Mouse (Mus musculus) stomach, postnatal 0 days (tissue): ENCODE measurements around the gene Olfr1344. TPM values are rescaled to one million over a fixed set of nuclear protein-coding genes. Genes with fewer than 3 reads are reported as not detected.
"Not testable (repeated sequence)": the region's sequence is repeated elsewhere in the genome, so short reads cannot be mapped to it uniquely, and the experiment has no call there.

Experiments used
- ATAC-seq: fragments of 200-750 bp; cut with Nextera tagmentation; 2 replicates; pipeline ENCODE4 v1.8.0; 2017; ENCODE audit not compliant: low FRiP score, low TSS enrichment
- DNase-seq: peaks from one replicate; pipeline ENCODE4 v3.0.0-alpha.2; 2016; ENCODE audit warnings: low spot score
- H3K27ac ChIP-seq: fragments of 300-500 bp; sonication (generic); replicated peaks from 2 replicates; pipeline ENCODE4 v1.5.1; 2014; ENCODE audit warnings: mild to moderate bottlenecking, control low read depth
- H3K27me3 ChIP-seq: fragments of 300-500 bp; sonication (generic); 2 replicates; pipeline ENCODE4 v1.6.1; 2014; ENCODE audit warnings: low read length; ENCODE audit not compliant: control insufficient read depth, insufficient read depth
- H3K36me3 ChIP-seq: fragments of 300-500 bp; sonication (generic); 2 replicates; pipeline ENCODE4 v1.6.1; 2014; ENCODE audit warnings: low read length, mixed read lengths; ENCODE audit not compliant: control insufficient read depth, insufficient read depth
- H3K4me1 ChIP-seq: fragments of 300-500 bp; sonication (generic); replicated peaks from 2 replicates; pipeline ENCODE4 v1.6.1; 2014; ENCODE audit warnings: antibody characterized with exemption; ENCODE audit not compliant: control insufficient read depth, insufficient read depth
- H3K4me2 ChIP-seq: fragments of 300-500 bp; sonication (generic); replicated peaks from 2 replicates; pipeline ENCODE4 v1.6.1; 2014; ENCODE audit warnings: low read depth, mild to moderate bottlenecking, control low read depth, moderate library complexity
- H3K4me3 ChIP-seq: fragments of 300-500 bp; sonication (generic); 2 replicates; pipeline ENCODE4 v1.5.1; 2014; ENCODE audit warnings: low read depth, low read length, control low read depth
- H3K9ac ChIP-seq: fragments of 300-500 bp; sonication (generic); 2 replicates; pipeline ENCODE4 v1.6.1; 2014; ENCODE audit warnings: mild to moderate bottlenecking, low read length, control low read depth, mixed read lengths
- H3K9me3 ChIP-seq: fragments of 300-500 bp; sonication (generic); 2 replicates; pipeline ENCODE4 v1.6.1; 2016; ENCODE audit warnings: low read length; ENCODE audit not compliant: control insufficient read depth
- CTCF ChIP-seq: IDR thresholded peaks from 2 replicates; pipeline ENCODE4 v1.5.1; 2016; ENCODE audit warnings: antibody characterized with exemption, low read depth, mild to moderate bottlenecking, moderate library complexity
- EP300 ChIP-seq: optimal IDR thresholded peaks from 2 replicates; pipeline ENCODE3; 2016; ENCODE audit warnings: antibody characterized with exemption
- WGBS: fragments of 180-500 bp; shearing (Covaris S2); extraction: QIAGEN DNeasy Blood & Tissue Kit; methylation state at CpG from one replicate; pipeline ENCODE4 v1.1.7; 2014; 5-methylcytosine and 5-hydroxymethylcytosine counted together
- polyA plus RNA-seq: library from polyadenylated mRNA; unstranded; fragments of >200 nt; fragmentation: Nextera tagmentation; extraction: Ambion mirVana; gene quantifications from 2 replicates; pipeline ENCODE4 v1.2.1, GENCODE M21; 2015

Gene Olfr1344
- polyA plus RNA-seq, 1 experiment from 2014 or later, result not detected

- 82% methylated on average over 5 of the region's 5 CpGs for WGBS
- TF ChIP-seq CTCF, result no peak
- no peak for TF ChIP-seq EP300
- no peak for ATAC-seq
These were observed 9.3 kb downstream of the Olfr1344 start for GRCm38 (mm10) chr7:6447771-6448170.

GRCm38 (mm10) chr7:6455868-6456267 is 17.4 kb downstream of the Olfr1344 start, which contains the start of gene Olfr1336:
TSS of gene Olfr1336 (plus strand) at chr7:6456168.
- no peaks in the 10 kb centered on the region for H3K9me3 ChIP-seq
- no peak within 1 kb of the TSS for H3K4me3 ChIP-seq

More at GRCm38 (mm10) chr7:6447771-6448170, 9.3 kb downstream of the Olfr1344 start:
- Histone ChIP-seq H3K9ac (no peak overlapping the region), H3K36me3 (no peaks in the 10 kb centered on the region), H3K9me3 (no peaks in the 10 kb centered on the region), H3K4me2 (no peak overlapping the region), H3K4me3 (no peak overlapping the region), H3K27ac (no peak overlapping the region), H3K4me1 (no peaks in the 10 kb centered on the region), H3K27me3 (no peaks in the 10 kb centered on the region)
- no peak for DNase-seq

GRCm38 (mm10) chr7:6456399-6456798 is 17.9 kb downstream of the Olfr1344 start:
- DNase-seq, result no peak
- ATAC-seq, result no peak
- TF ChIP-seq EP300, result no peak
- TF ChIP-seq CTCF, result no peak

More at GRCm38 (mm10) chr7:6455868-6456267, 17.4 kb downstream of the Olfr1344 start, which contains the start of gene Olfr1336:
- H3K36me3 ChIP-seq, result no peaks in the 10 kb centered on the region
- DNase-seq (no peak), ATAC-seq (no peak)
- H3K4me1 ChIP-seq, result no peaks in the 10 kb centered on the region
- no peak for TF ChIP-seq CTCF
- no peak for TF ChIP-seq EP300
- no peak within 1 kb of the TSS for H3K9ac ChIP-seq
- no peak within 1 kb of the TSS for H3K27ac ChIP-seq
- no peak within 1 kb of the TSS for H3K4me2 ChIP-seq
- no peaks in the 10 kb centered on the region for H3K27me3 ChIP-seq

GRCm38 (mm10) chr7:6466951-6467350 is 28.5 kb downstream of the Olfr1344 start, which contains the start of gene Olfr1346:
TSS of gene Olfr1346 (plus strand) at chr7:6467101.
- no peak within 1 kb of the TSS for H3K4me2 ChIP-seq
- TF ChIP-seq CTCF, result no peak
- no peak for TF ChIP-seq EP300
- H3K9me3 ChIP-seq, result no peaks in the 10 kb centered on the region
- H3K9ac ChIP-seq, result no peak within 1 kb of the TSS
- no peaks in the 10 kb centered on the region for H3K36me3 ChIP-seq
- H3K4me3 ChIP-seq, result no peak within 1 kb of the TSS
- ATAC-seq, result no peak
- no peaks in the 10 kb centered on the region for H3K27me3 ChIP-seq
- no peak for DNase-seq
- H3K27ac ChIP-seq, result no peak within 1 kb of the TSS
- no peaks in the 10 kb centered on the region for H3K4me1 ChIP-seq

More at GRCm38 (mm10) chr7:6456399-6456798, 17.9 kb downstream of the Olfr1344 start:
- H3K4me3 ChIP-seq, result no peak overlapping the region
- H3K9ac ChIP-seq, result no peak overlapping the region
- H3K9me3 ChIP-seq, result no peaks in the 10 kb centered on the region
- H3K4me2 ChIP-seq, result no peak overlapping the region
- H3K4me1 ChIP-seq, result no peaks in the 10 kb centered on the region
- no peak overlapping the region for H3K27ac ChIP-seq
- WGBS, result 41% methylated on average over 3 of the region's 3 CpGs
- H3K27me3 ChIP-seq, result no peaks in the 10 kb centered on the region
- H3K36me3 ChIP-seq, result no peaks in the 10 kb centered on the region

- not testable (repeated sequence) for H3K9me3 ChIP-seq, ATAC-seq, H3K4me3 ChIP-seq, H3K27me3 ChIP-seq, H3K9ac ChIP-seq, H3K4me1 ChIP-seq, H3K36me3 ChIP-seq, H3K27ac ChIP-seq, H3K4me2 ChIP-seq, DNase-seq
- 48% methylated on average over 2 of the region's 2 CpGs for WGBS
These were observed 39.1 kb downstream of the Olfr1344 start for GRCm38 (mm10) chr7:6477633-6478032.

GRCm38 (mm10) chr7:6486841-6487240 is 48.4 kb downstream of the Olfr1344 start, which contains the start of gene Olfr5:
TSS of gene Olfr5 (minus strand) at chr7:6486941.
- TF ChIP-seq CTCF (no peak), EP300 (no peak)
- no peak for DNase-seq
- WGBS, result 14% methylated on average over 2 of the region's 2 CpGs

More at GRCm38 (mm10) chr7:6486841-6487240, 48.4 kb downstream of the Olfr1344 start, which contains the start of gene Olfr5:
- H3K27ac ChIP-seq, result no peak within 1 kb of the TSS
- H3K4me1 ChIP-seq, result no peaks in the 10 kb centered on the region
- no peaks in the 10 kb centered on the region for H3K9me3 ChIP-seq
- ATAC-seq, result no peak
- H3K4me3 ChIP-seq, result no peak within 1 kb of the TSS
- no peak within 1 kb of the TSS for H3K4me2 ChIP-seq
- H3K36me3 ChIP-seq, result no peaks in the 10 kb centered on the region
- H3K9ac ChIP-seq, result no peak within 1 kb of the TSS
- H3K27me3 ChIP-seq, result no peaks in the 10 kb centered on the region

Other genes with a start within 250 kb of the Olfr1344 start
- not detected in 2 replicates for gene Galp, start 241.6 kb upstream of the Olfr1344 start, polyA plus RNA-seq
- not detected in 2 replicates for gene Zscan5b, start 216.4 kb upstream of the Olfr1344 start, polyA plus RNA-seq
- gene Epp13, start 186.0 kb upstream of the Olfr1344 start, polyA plus RNA-seq, result not detected in 2 replicates
- 5.2 and 5.4 TPM in 2 replicates for gene Zfp667, start 152.1 kb upstream of the Olfr1344 start, polyA plus RNA-seq
- 1.9 and 2.0 TPM in 2 replicates for gene Zfp583, start 107.4 kb upstream of the Olfr1344 start, polyA plus RNA-seq
- gene Gm3854, start 94.9 kb upstream of the Olfr1344 start, polyA plus RNA-seq, result 0.35 and 0.41 TPM in 2 replicates
- gene Zfp78, start 75.4 kb upstream of the Olfr1344 start, polyA plus RNA-seq, result 1.0 and 1.9 TPM in 2 replicates
- gene Zfp28, start 55.4 kb upstream of the Olfr1344 start, polyA plus RNA-seq, result 2.4 and 2.6 TPM in 2 replicates
- gene Smim17, start 40.0 kb upstream of the Olfr1344 start, polyA plus RNA-seq, result 0.02 and 0.10 TPM in 2 replicates
- gene Gm20715, start 28.4 kb upstream of the Olfr1344 start, polyA plus RNA-seq, result not detected in 2 replicates
- not detected in 2 replicates for gene Olfr1336, start 17.5 kb downstream of the Olfr1344 start, polyA plus RNA-seq
- gene Olfr1346, start 28.4 kb downstream of the Olfr1344 start, polyA plus RNA-seq, result not detected in 2 replicates
- not detected in 2 replicates for gene Olfr5, start 48.3 kb downstream of the Olfr1344 start, polyA plus RNA-seq
- not detected in 2 replicates for gene Olfr1347, start 61.1 kb downstream of the Olfr1344 start, polyA plus RNA-seq
- not detected in 2 replicates for gene Olfr1348, start 70.1 kb downstream of the Olfr1344 start, polyA plus RNA-seq
- gene Olfr1349, start 84.3 kb downstream of the Olfr1344 start, polyA plus RNA-seq, result 0.02 TPM in 1 of 2 replicates, not detected in the other
- not detected in 2 replicates for gene Olfr1350, start 126.2 kb downstream of the Olfr1344 start, polyA plus RNA-seq